Mouse (Mus musculus) C2C12 (cell line): ENCODE measurements around the gene Kcnma1. TPM values are rescaled to one million over a fixed set of nuclear protein-coding genes. Genes with fewer than 3 reads are reported as not detected.

Experiments
- H3K27me3 ChIP-seq: one replicate; pipeline ENCODE4 v1.6.1; 2011; ENCODE audit not compliant: control insufficient read depth, insufficient read depth, insufficient read length
- H3K36me3 ChIP-seq: one replicate; pipeline ENCODE4 v1.6.1; 2011; ENCODE audit not compliant: control insufficient read depth, insufficient read depth
- H3K4me3 ChIP-seq: one replicate; pipeline ENCODE4 v1.5.1; 2011; ENCODE audit warnings: mild to moderate bottlenecking, control low read depth; ENCODE audit not compliant: poor library complexity, insufficient read depth, severe bottlenecking
- H3K79me2 ChIP-seq: one replicate; pipeline ENCODE4 v1.6.1; 2011; ENCODE audit not compliant: control insufficient read depth, insufficient read depth
- H3K79me3 ChIP-seq: one replicate; pipeline ENCODE4 v1.6.1; 2011; ENCODE audit warnings: low read depth, control low read depth
- H3ac ChIP-seq: one replicate; pipeline ENCODE3; 2011; ENCODE audit warnings: low read depth; ENCODE audit not compliant: control insufficient read depth, insufficient read length
- CEBPB ChIP-seq: IDR thresholded peaks from one replicate; pipeline ENCODE4 v1.6.1; 2011; ENCODE audit warnings: low read depth, mild to moderate bottlenecking, control low read depth, moderate library complexity
- CTCF ChIP-seq: IDR thresholded peaks from one replicate; pipeline ENCODE4 v1.5.1; 2011; ENCODE audit not compliant: control insufficient read depth, insufficient read depth, insufficient read length
- FOSL1 ChIP-seq: IDR thresholded peaks from one replicate; pipeline ENCODE4 v1.8.0; 2011; ENCODE audit warnings: mild to moderate bottlenecking, low read length; ENCODE audit not compliant: poor library complexity, insufficient read depth, severe bottlenecking
- MAX ChIP-seq: IDR thresholded peaks from one replicate; pipeline ENCODE4 v1.6.1; 2011; ENCODE audit warnings: mild to moderate bottlenecking, control low read depth
- MYOD1 ChIP-seq: IDR thresholded peaks from one replicate; pipeline ENCODE4 v1.6.1; 2011; ENCODE audit warnings: low read depth; ENCODE audit not compliant: control insufficient read depth, insufficient read length
- MYOG ChIP-seq: IDR thresholded peaks from one replicate; pipeline ENCODE4 v1.6.1; 2011; ENCODE audit not compliant: control insufficient read depth, insufficient read length; ENCODE audit errors: extremely low read depth
- USF1 ChIP-seq: IDR thresholded peaks from one replicate; pipeline ENCODE4 v1.6.1; 2011; ENCODE audit warnings: low read depth, mild to moderate bottlenecking, control low read depth, moderate library complexity
- polyA plus RNA-seq: library from polyadenylated mRNA; unstranded; fragments of >200 nt; fragmentation: generic; extraction: Trizol; gene quantifications from one replicate; pipeline ENCODE4 v1.2.1, GENCODE M21; 2012; ENCODE audit warnings: missing spikeins

The Kcnma1 gene
- polyA plus RNA-seq, 1 experiment = not detected

GRCm38 (mm10) chr14:23422481-23423040, 591.7 kb downstream of the Kcnma1 start:
- TF ChIP-seq USF1 = no peak
- TF ChIP-seq CEBPB = no peak
- no peak for TF ChIP-seq MAX
- no peak for TF ChIP-seq MYOG
- no peak for TF ChIP-seq MYOD1
- TF ChIP-seq CTCF = no peak
- Histone ChIP-seq H3K4me3 (no peak overlapping the region), H3K27me3 (peaks cover 7% of the 10 kb centered on the region), H3K79me3 (no peaks in the 10 kb centered on the region), H3K36me3 (no peaks in the 10 kb centered on the region), H3ac (no peak overlapping the region), H3K79me2 (no peaks in the 10 kb centered on the region)

- Histone ChIP-seq H3K36me3 (no peaks in the 10 kb centered on the region), H3K79me3 (no peaks in the 10 kb centered on the region), H3K4me3 (no peak overlapping the region), H3K79me2 (no peaks in the 10 kb centered on the region), H3ac (no peak overlapping the region), H3K27me3 (peaks cover 7% of the 10 kb centered on the region)
- no peak for TF ChIP-seq USF1
- TF ChIP-seq MYOD1 = no peak
- TF ChIP-seq FOSL1 = no peak
- TF ChIP-seq CEBPB = no peak
- TF ChIP-seq MAX = no peak
- no peak for TF ChIP-seq CTCF
Observed at GRCm38 (mm10) chr14:23418955-23419354, 595.3 kb downstream of the Kcnma1 start.

- H3K79me3 ChIP-seq = no peaks in the 10 kb centered on the region
- no peak overlapping the region for H3ac ChIP-seq
- TF ChIP-seq USF1 (no peak), CEBPB (no peak), MAX (no peak), FOSL1 (no peak), MYOD1 (no peak), CTCF (no peak), MYOG (no peak)
- no peak overlapping the region for H3K4me3 ChIP-seq
- H3K79me2 ChIP-seq = no peaks in the 10 kb centered on the region
- H3K36me3 ChIP-seq = no peaks in the 10 kb centered on the region
- H3K27me3 ChIP-seq = no peaks in the 10 kb centered on the region
Observed at GRCm38 (mm10) chr14:23407051-23407450, 607.2 kb downstream of the Kcnma1 start.

- TF ChIP-seq MYOD1 (no peak), MYOG (no peak), CTCF (peak; percentile 42)
- H3ac ChIP-seq = no peak overlapping the region
- H3K36me3 ChIP-seq = no peaks in the 10 kb centered on the region
- no peaks in the 10 kb centered on the region for H3K79me2 ChIP-seq
- no peak overlapping the region for H3K4me3 ChIP-seq
- no peaks in the 10 kb centered on the region for H3K79me3 ChIP-seq
- H3K27me3 ChIP-seq = no peaks in the 10 kb centered on the region
Observed at GRCm38 (mm10) chr14:23400777-23401469, 613.4 kb downstream of the Kcnma1 start.

- Histone ChIP-seq H3K27me3 (no peaks in the 10 kb centered on the region), H3K79me2 (no peaks in the 10 kb centered on the region), H3K4me3 (no peak overlapping the region), H3ac (no peak overlapping the region), H3K36me3 (no peaks in the 10 kb centered on the region), H3K79me3 (no peaks in the 10 kb centered on the region)
- no peak for TF ChIP-seq CEBPB
- no peak for TF ChIP-seq USF1
- no peak for TF ChIP-seq MYOG
- no peak for TF ChIP-seq CTCF
- no peak for TF ChIP-seq MYOD1
- TF ChIP-seq MAX = no peak
Observed at GRCm38 (mm10) chr14:23397642-23398041, 616.6 kb downstream of the Kcnma1 start.

GRCm38 (mm10) chr14:23391566-23391965, 622.7 kb downstream of the Kcnma1 start:
- Histone ChIP-seq H3K79me2 (no peaks in the 10 kb centered on the region), H3K79me3 (no peaks in the 10 kb centered on the region), H3K4me3 (no peak overlapping the region), H3ac (no peak overlapping the region), H3K27me3 (no peaks in the 10 kb centered on the region), H3K36me3 (no peaks in the 10 kb centered on the region)
- no peak for TF ChIP-seq CEBPB
- TF ChIP-seq MYOD1 = no peak
- no peak for TF ChIP-seq USF1
- no peak for TF ChIP-seq MYOG
- no peak for TF ChIP-seq CTCF
- TF ChIP-seq FOSL1 = no peak
- no peak for TF ChIP-seq MAX
